Mouse (Mus musculus): Measurements from ENCODE around the gene Alkbh1.

DNA sequence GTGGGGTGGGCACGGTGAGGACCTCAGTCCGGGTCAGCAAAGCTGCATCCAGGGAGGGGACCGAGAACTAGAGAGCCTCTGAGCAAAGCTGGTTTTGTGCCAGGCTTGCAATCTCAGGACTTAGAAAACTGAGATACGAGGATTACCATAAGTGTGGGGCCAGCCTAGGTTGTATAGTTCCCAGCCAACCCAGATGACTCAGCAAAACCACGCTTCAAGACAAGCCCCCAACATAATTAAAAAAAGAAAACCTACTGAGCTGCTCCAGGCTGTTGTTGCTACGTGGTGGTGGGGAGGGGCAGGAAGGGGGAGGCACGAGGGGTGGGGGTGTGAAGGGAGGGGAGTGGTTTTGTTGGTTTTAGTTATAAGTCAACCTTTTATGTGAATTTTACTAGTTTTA lies 32.8 kb downstream of the Alkbh1 start:
- TF ChIP-seq EP300 (IDR thresholded peaks at IDR 0.05; ENCODE audit: insufficient read depth, low read depth, low read length) (no peak), CTCF (IDR thresholded peaks at IDR 0.05) (no peak)
